Mouse (Mus musculus) embryo, embryonic 11 days (tissue): ENCODE data around the gene Atp2a1.
"Not testable (repeated sequence)": the region's sequence is repeated elsewhere in the genome, so short reads cannot be mapped to it uniquely, and the experiment has no call there.

Experiments
- DNase-seq: peaks from one replicate; pipeline ENCODE4 v3.0.0-alpha.2; 2015

The Atp2a1 gene

GRCm38 (mm10) chr7:126402518-126402917, 60.4 kb downstream of the Atp2a1 start:
- not testable (repeated sequence) for DNase-seq

GRCm38 (mm10) chr7:126399548-126399947, 63.4 kb downstream of the Atp2a1 start:
- DNase-seq: peak; percentile 89

GRCm38 (mm10) chr7:126397822-126398221, 65.1 kb downstream of the Atp2a1 start:
- DNase-seq: no peak

GRCm38 (mm10) chr7:126397221-126397620, 65.7 kb downstream of the Atp2a1 start:
- DNase-seq: no peak

GRCm38 (mm10) chr7:126396298-126397119, 66.4 kb downstream of the Atp2a1 start, which contains the start of gene Nfatc2ip:
TSS of gene Nfatc2ip (minus strand) at chr7:126396737.
- DNase-seq: peak; percentile 97
